8 mouse cellular contexts compared by ENCODE assay signal in genomic region chr9:77753853-77754727, GRCm38 (mm10). TPM values are rescaled to one million over a fixed set of nuclear protein-coding genes. Genes with fewer than 3 reads are reported as not detected.
DNase-seq lines count a peak whose midpoint lies in the region; ATAC-seq lines count a peak whose summit lies in the region.

Gclc (plus strand) TSS chr9:77754535.

- peak within 1 kb of the TSS; percentile 74 for H3K4me2 ChIP-seq in intestine, embryonic 16.5 days (ENCODE audit: low read depth, low read length)

- H3K4me1 ChIP-seq in intestine, embryonic 16.5 days (ENCODE audit: control insufficient read depth, insufficient read depth, low read length) = peaks cover 9% of the 10 kb centered on the region; the same call in 1 of the 2 replicates

- peak within 1 kb of the TSS; percentile 76 for H3K27ac ChIP-seq in intestine, embryonic 16.5 days (ENCODE audit: low read length)

- ATAC-seq in intestine, embryonic 16.5 days = peak; percentile 82

- H3K27me3 ChIP-seq in intestine, embryonic 16.5 days (replicated peaks; ENCODE audit: control insufficient read depth, insufficient read depth, low read length) = no peaks in the 10 kb centered on the region

- H3K9me3 ChIP-seq in intestine, embryonic 16.5 days (ENCODE audit: control insufficient read depth, low read length) = no peaks in the 10 kb centered on the region

- WGBS in intestine, embryonic 16.5 days = 7% methylated on average over 54 of the region's 54 CpGs

- peak; percentile 85 for DNase-seq in adrenal gland, adult 8-10 months
- peak; percentile 90 for DNase-seq in embryo, embryonic 9.5 days (ENCODE audit: extremely low spot score)
- DNase-seq in gastrocnemius, postnatal 4 days (ENCODE audit: low spot score in 2 of 2) = peak; percentile 75 to 89
- peak; percentile 91 to 92 for DNase-seq in left cerebral cortex, postnatal 25 days (ENCODE audit: low spot score in 2 of 2)
- DNase-seq in mesoderm, embryonic 11.5 days (ENCODE audit: low read depth, low spot score) = peak; percentile 89
- DNase-seq in right cerebral cortex, postnatal 25 days = peak; percentile 90
- peak; percentile 87 to 91 for DNase-seq in urinary bladder, postnatal 36 days (ENCODE audit: low spot score in 2 of 2)

- H3K4me3 ChIP-seq in intestine, embryonic 16.5 days (ENCODE audit: low read length) = peak within 1 kb of the TSS; percentile 76

- peak within 1 kb of the TSS; percentile 78 for H3K9ac ChIP-seq in intestine, embryonic 16.5 days (ENCODE audit: low read depth, low read length)

- no peaks in the 10 kb centered on the region for H3K36me3 ChIP-seq in intestine, embryonic 16.5 days (ENCODE audit: control insufficient read depth, insufficient read depth, low read length)

- intact Hi-C loops in left cerebral cortex, postnatal 25 days (cut with DNase I) = loop anchor here (1.0 to 10.0 kb wide), 5 partner anchors 99 to 831 kb away; partner anchors contain the start of genes Elovl5, Lrrc1 and Slc17a5

RNA-seq across cellular contexts. Expression of gene Gclc, which starts in this region (rescaled TPM):
- total RNA-seq in adrenal gland, adult 8-10 months (2022) = 10 to 100 TPM; 34.1 to 53.4 (median 41.2) TPM
- 10 to 100 TPM in 1 of 2 experiments, 1 to 10 TPM in 1; 7.2 to 10.1 TPM for total RNA-seq in gastrocnemius, postnatal 4 days (2021)
- 4.7 and 10.1 TPM in 2 replicates for polyA plus RNA-seq in intestine, embryonic 16.5 days (2015; fragmentation: Nextera tagmentation; extraction: Ambion mirVana)
- total RNA-seq in left cerebral cortex, postnatal 25 days (2021) = 10 to 100 TPM; 41.7 to 43.8 TPM

Comparison
In these comparisons a context has a peak if more than half of its experiments do, and no peak if none do; other contexts are left out.
1. Peak in every context shown above with its lines: DNase-seq, ATAC-seq, H3K4me3 ChIP-seq and H3K27ac ChIP-seq.